26 mouse cellular contexts compared by ENCODE assay signal in the genomic region with DNA sequence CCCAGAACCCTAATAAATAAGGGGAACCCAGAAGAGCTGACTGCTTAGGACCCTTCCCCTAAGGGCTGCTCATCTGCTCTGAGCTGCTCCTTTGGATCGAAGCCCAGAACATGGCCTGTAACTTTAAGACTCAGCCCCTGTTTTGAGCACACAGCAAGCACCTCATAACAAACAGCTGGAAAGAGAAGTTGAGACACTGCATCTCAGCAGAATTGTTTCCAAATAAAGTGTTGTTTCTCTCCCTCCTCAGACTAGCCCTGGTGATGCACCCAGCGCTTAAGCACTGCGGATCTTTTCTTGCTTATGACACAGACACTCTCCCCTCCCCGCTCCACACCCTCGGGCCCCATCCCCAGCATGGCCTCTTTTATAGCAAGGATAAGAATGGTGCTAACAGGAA. TPM values are rescaled to one million over a fixed set of nuclear protein-coding genes. Genes with fewer than 3 reads are reported as not detected.
A peak's percentile ranks its signal among the peaks of the same experiment; 100 is the strongest.
DNase-seq lines count a peak whose midpoint lies in the region; ATAC-seq and TF ChIP-seq lines count a peak whose summit lies in the region.
"Had no signal": no experiment of that assay in that cellular context is flagged by ENCODE, and none has a peak within 500 bp of the region (broad histone marks: within the 10 kb centered on the region; RNA-seq: fewer than 3 reads in every experiment).

No protein-coding gene starts in this region.

- no peaks in the 10 kb centered on the region for H3K9me3 ChIP-seq in heart, embryonic 10.5 days
- no peaks in the 10 kb centered on the region for H3K9me3 ChIP-seq in lung, embryonic 14.5 days (ENCODE audit: low read depth, low read length)
- H3K9me3 ChIP-seq in limb, embryonic 14.5 days (ENCODE audit: control insufficient read depth, low read length): no peaks in the 10 kb centered on the region
- no peaks in the 10 kb centered on the region for H3K9me3 ChIP-seq in stomach, postnatal 0 days (ENCODE audit: control insufficient read depth, low read length)
- H3K9me3 ChIP-seq: forebrain, embryonic 10.5 days; G1E; hindbrain, embryonic 10.5 days; midbrain, embryonic 10.5 days had no signal

- H3K4me2 ChIP-seq in lung, embryonic 14.5 days: no peak overlapping the region
- no peak overlapping the region for H3K4me2 ChIP-seq in limb, embryonic 14.5 days (replicated peaks; ENCODE audit: low read depth, low read length, severe bottlenecking)
- no peak overlapping the region for H3K4me2 ChIP-seq in stomach, postnatal 0 days (replicated peaks; ENCODE audit: low read depth)
- H3K4me2 ChIP-seq: liver, embryonic 11.5 days had no signal

- no peak overlapping the region for H3K4me3 ChIP-seq in heart, adult 2 months
- H3K4me3 ChIP-seq in heart, embryonic 10.5 days: no peak overlapping the region
- H3K4me3 ChIP-seq in lung, embryonic 14.5 days (ENCODE audit: low read depth, low read length): no peak overlapping the region
- no peak overlapping the region for H3K4me3 ChIP-seq in limb, embryonic 14.5 days (replicated peaks; ENCODE audit: low read length)
- no peak overlapping the region for H3K4me3 ChIP-seq in stomach, postnatal 0 days (ENCODE audit: low read depth, low read length)
- H3K4me3 ChIP-seq: forebrain, embryonic 10.5 days; hindbrain, embryonic 10.5 days; midbrain, embryonic 10.5 days had no signal

- WGBS in heart, adult 2 months: 60% methylated on average over 5 of the region's 5 CpGs
- 81% methylated on average over 5 of the region's 5 CpGs for WGBS in heart, embryonic 10.5 days
- WGBS in lung, embryonic 14.5 days: 64% methylated on average over 5 of the region's 5 CpGs
- 51% methylated on average over 5 of the region's 5 CpGs for WGBS in limb, embryonic 14.5 days
- WGBS in stomach, postnatal 0 days: 76% methylated on average over 5 of the region's 5 CpGs

- no peak for TF ChIP-seq EP300 in heart, adult 2 months (IDR thresholded peaks at IDR 0.05; ENCODE audit: insufficient read depth, low read depth, low read length)
- TF ChIP-seq EP300 in stomach, postnatal 0 days (optimal IDR thresholded peaks at IDR 0.05): no peak

- H3K79me2 ChIP-seq in heart, adult 2 months (replicated peaks; ENCODE audit: control insufficient read depth, insufficient read depth, low read length): no peaks in the 10 kb centered on the region

- peaks cover 2% of the 10 kb centered on the region; the same call in 1 of the 2 replicates for H3K36me3 ChIP-seq in heart, adult 2 months (ENCODE audit: control insufficient read depth, insufficient read depth, low read length)
- no peaks in the 10 kb centered on the region for H3K36me3 ChIP-seq in heart, embryonic 10.5 days
- H3K36me3 ChIP-seq in lung, embryonic 14.5 days (ENCODE audit: insufficient read depth): no peaks in the 10 kb centered on the region
- no peaks in the 10 kb centered on the region for H3K36me3 ChIP-seq in limb, embryonic 14.5 days (ENCODE audit: control insufficient read depth, insufficient read depth, low read length)
- no peaks in the 10 kb centered on the region for H3K36me3 ChIP-seq in stomach, postnatal 0 days (ENCODE audit: control insufficient read depth, insufficient read depth, low read length)
- H3K36me3 ChIP-seq: forebrain, embryonic 10.5 days; G1E; hindbrain, embryonic 10.5 days; midbrain, embryonic 10.5 days had no signal

- ATAC-seq in lung, embryonic 14.5 days (ENCODE audit: insufficient read depth): peak; percentile 33; the same call in 1 of the 2 replicates
- ATAC-seq in limb, embryonic 14.5 days (ENCODE audit: low FRiP score, low read depth): peak; percentile 34; the same call in 1 of the 2 replicates
- ATAC-seq in stomach, postnatal 0 days (ENCODE audit: low FRiP score, low TSS enrichment): no peak
- ATAC-seq: activated CD4-positive, CD25-positive, alpha-beta regulatory T cell, adult 4 months; forebrain, embryonic 16.5 days; hindbrain, postnatal 0 days; intestine, embryonic 16.5 days; liver, postnatal 0 days had no signal

- peak in 1 of 2 experiments; percentile 36 for DNase-seq in heart, adult 2 months
- no peak for DNase-seq in heart, embryonic 10.5 days (ENCODE audit: low spot score)
- DNase-seq in lung, embryonic 14.5 days: peak; percentile 58
- no peak for DNase-seq in lung, postnatal 4 days
- peak; percentile 75 for DNase-seq in NIH3T3 (ENCODE audit: low read depth)
- DNase-seq in limb, embryonic 14.5 days (ENCODE audit: low spot score): peak; percentile 40
- no peak for DNase-seq in stomach, postnatal 0 days (ENCODE audit: low spot score)
- DNase-seq: adrenal gland, postnatal 10 days; cerebellum, adult 11 months; cerebellum, postnatal 10 days; gastrocnemius, postnatal 14 days; kidney, adult 9 months; kidney, postnatal 36 days; layer of hippocampus, postnatal 36 days; liver, postnatal 0 days; right cerebral cortex, postnatal 25 days; spleen, adult 18-20 months had no signal

- no peak overlapping the region for H3K9ac ChIP-seq in heart, adult 2 months (ENCODE audit: low read depth, low read length)
- no peak overlapping the region for H3K9ac ChIP-seq in lung, embryonic 14.5 days
- no peak overlapping the region for H3K9ac ChIP-seq in limb, embryonic 14.5 days (ENCODE audit: low read depth, low read length, severe bottlenecking)
- H3K9ac ChIP-seq in stomach, postnatal 0 days (ENCODE audit: low read length): no peak overlapping the region
- H3K9ac ChIP-seq: liver, postnatal 0 days had no signal

- H3K27ac ChIP-seq in heart, adult 2 months: peak overlapping the region; percentile 82
- H3K27ac ChIP-seq in heart, embryonic 10.5 days: no peak overlapping the region
- H3K27ac ChIP-seq in lung, embryonic 14.5 days (ENCODE audit: low read depth): no peak overlapping the region
- no peak overlapping the region for H3K27ac ChIP-seq in limb, embryonic 14.5 days (replicated peaks; ENCODE audit: low read depth, low read length)
- no peak overlapping the region for H3K27ac ChIP-seq in stomach, postnatal 0 days (replicated peaks)
- H3K27ac ChIP-seq: forebrain, embryonic 10.5 days; hindbrain, embryonic 10.5 days; hindbrain, postnatal 0 days; midbrain, embryonic 10.5 days had no signal

- no peak for TF ChIP-seq POLR2A in heart, adult 2 months (IDR thresholded peaks at IDR 0.05; ENCODE audit: insufficient read depth, low read depth, low read length)
- no peak for TF ChIP-seq POLR2A in limb, embryonic 14.5 days (IDR thresholded peaks at IDR 0.05; ENCODE audit: borderline replicate concordance, extremely low read depth, insufficient read depth, insufficient read length)

- intact Hi-C loops in heart, adult 2 months (cut with DNase I): loop anchor here (2.0 kb wide), 4 partner anchors 41 to 81 kb away; no protein-coding TSS in a partner anchor

- peaks cover 17% of the 10 kb centered on the region for H3K4me1 ChIP-seq in heart, adult 2 months (ENCODE audit: control insufficient read depth, insufficient read depth, low read length)
- peaks cover 19% of the 10 kb centered on the region for H3K4me1 ChIP-seq in heart, embryonic 10.5 days
- H3K4me1 ChIP-seq in lung, embryonic 14.5 days (ENCODE audit: insufficient read depth): peaks cover 8% of the 10 kb centered on the region; the same call in 1 of the 2 replicates
- H3K4me1 ChIP-seq in limb, embryonic 14.5 days (ENCODE audit: control insufficient read depth, insufficient read depth, low read length): peaks cover 10% of the 10 kb centered on the region
- H3K4me1 ChIP-seq in stomach, postnatal 0 days (replicated peaks; ENCODE audit: control insufficient read depth, insufficient read depth): no peaks in the 10 kb centered on the region

- TF ChIP-seq CTCF in heart, adult 2 months (IDR thresholded peaks at IDR 0.05): no peak
- TF ChIP-seq CTCF in lung, embryonic 14.5 days (IDR thresholded peaks at IDR 0.05; ENCODE audit: low read depth): no peak
- no peak for TF ChIP-seq CTCF in stomach, postnatal 0 days (IDR thresholded peaks at IDR 0.05; ENCODE audit: low read depth)

- no peaks in the 10 kb centered on the region for H3K27me3 ChIP-seq in heart, adult 2 months (ENCODE audit: control insufficient read depth, insufficient read depth, low read length)
- no peaks in the 10 kb centered on the region for H3K27me3 ChIP-seq in heart, embryonic 10.5 days (ENCODE audit: insufficient read depth, poor library complexity, severe bottlenecking)
- no peaks in the 10 kb centered on the region for H3K27me3 ChIP-seq in lung, embryonic 14.5 days (ENCODE audit: insufficient read depth, low read length)
- H3K27me3 ChIP-seq in limb, embryonic 14.5 days (ENCODE audit: control insufficient read depth, insufficient read depth, low read length): no peaks in the 10 kb centered on the region
- no peaks in the 10 kb centered on the region for H3K27me3 ChIP-seq in stomach, postnatal 0 days (ENCODE audit: control insufficient read depth, insufficient read depth, low read length)

RNA-seq across cellular contexts. Expression of a gene that starts 22.8 kb away (rescaled TPM):
- 10 to 100 TPM; 19.1 to 20.7 TPM for total RNA-seq in heart, adult 2 months (2021)
- polyA plus RNA-seq in heart, adult 2 months (2012; rRNA removed): 15.2 and 16.8 TPM in 2 replicates
- polyA plus RNA-seq in heart, embryonic 10.5 days (2016; fragmentation: Nextera tagmentation; extraction: Ambion mirVana): 26.5 and 33.0 TPM in 2 replicates
- polyA plus RNA-seq in lung, embryonic 14.5 days (2014; fragmentation: Nextera tagmentation; extraction: Ambion mirVana): 19.6 and 21.7 TPM in 2 replicates
- 26.8 and 31.8 TPM in 2 replicates for polyA plus RNA-seq in limb, embryonic 14.5 days (2012; rRNA removed)
- polyA plus RNA-seq in limb, embryonic 14.5 days (2014; fragmentation: Nextera tagmentation; extraction: Ambion mirVana): 14.4 and 17.3 TPM in 2 replicates
- 3.7 and 3.9 TPM in 2 replicates for polyA plus RNA-seq in stomach, postnatal 0 days (2015; fragmentation: Nextera tagmentation; extraction: Ambion mirVana)
- polyA plus RNA-seq: G1E had no signal

Comparison
In these comparisons a context has a peak if more than half of its experiments do, and no peak if none do; other contexts are left out.
1. DNase-seq: peak in lung, embryonic 14.5 days (single experiment), NIH3T3 (single experiment) and limb, embryonic 14.5 days (single experiment); none in heart, embryonic 10.5 days (single experiment), lung, postnatal 4 days (0 of 2) and stomach, postnatal 0 days (single experiment).